Mouse (Mus musculus) C2C12 (cell line): ENCODE results near the gene Inafm1. TPM values are rescaled to one million over a fixed set of nuclear protein-coding genes. Genes with fewer than 3 reads are reported as not detected.

Experiments
- H3K27me3 ChIP-seq: one replicate; pipeline ENCODE4 v1.6.1; 2011; ENCODE audit not compliant: control insufficient read depth, insufficient read depth, insufficient read length
- H3K36me3 ChIP-seq: one replicate; pipeline ENCODE4 v1.6.1; 2011; ENCODE audit not compliant: control insufficient read depth, insufficient read depth
- H3K4me3 ChIP-seq: one replicate; pipeline ENCODE4 v1.5.1; 2011; ENCODE audit warnings: mild to moderate bottlenecking, control low read depth; ENCODE audit not compliant: poor library complexity, insufficient read depth, severe bottlenecking
- H3K79me2 ChIP-seq: one replicate; pipeline ENCODE4 v1.6.1; 2011; ENCODE audit not compliant: control insufficient read depth, insufficient read depth
- H3K79me3 ChIP-seq: one replicate; pipeline ENCODE4 v1.6.1; 2011; ENCODE audit warnings: low read depth, control low read depth
- H3ac ChIP-seq: one replicate; pipeline ENCODE3; 2011; ENCODE audit warnings: low read depth; ENCODE audit not compliant: control insufficient read depth, insufficient read length
- CEBPB ChIP-seq: IDR thresholded peaks from one replicate; pipeline ENCODE4 v1.6.1; 2011; ENCODE audit warnings: low read depth, mild to moderate bottlenecking, control low read depth, moderate library complexity
- CTCF ChIP-seq: IDR thresholded peaks from one replicate; pipeline ENCODE4 v1.5.1; 2011; ENCODE audit not compliant: control insufficient read depth, insufficient read depth, insufficient read length
- FOSL1 ChIP-seq: IDR thresholded peaks from one replicate; pipeline ENCODE4 v1.8.0; 2011; ENCODE audit warnings: mild to moderate bottlenecking, low read length; ENCODE audit not compliant: poor library complexity, insufficient read depth, severe bottlenecking
- MAX ChIP-seq: IDR thresholded peaks from one replicate; pipeline ENCODE4 v1.6.1; 2011; ENCODE audit warnings: mild to moderate bottlenecking, control low read depth
- MYOD1 ChIP-seq: IDR thresholded peaks from one replicate; pipeline ENCODE4 v1.6.1; 2011; ENCODE audit warnings: low read depth; ENCODE audit not compliant: control insufficient read depth, insufficient read length
- MYOG ChIP-seq: IDR thresholded peaks from one replicate; pipeline ENCODE4 v1.6.1; 2011; ENCODE audit not compliant: control insufficient read depth, insufficient read length; ENCODE audit errors: extremely low read depth
- USF1 ChIP-seq: IDR thresholded peaks from one replicate; pipeline ENCODE4 v1.6.1; 2011; ENCODE audit warnings: low read depth, mild to moderate bottlenecking, control low read depth, moderate library complexity
- polyA plus RNA-seq: library from polyadenylated mRNA; unstranded; fragments of >200 nt; fragmentation: generic; extraction: Trizol; gene quantifications from one replicate; pipeline ENCODE4 v1.2.1, GENCODE M21; 2012; ENCODE audit warnings: missing spikeins

The Inafm1 gene
- polyA plus RNA-seq, 1 experiment: 11.7 TPM

DNA sequence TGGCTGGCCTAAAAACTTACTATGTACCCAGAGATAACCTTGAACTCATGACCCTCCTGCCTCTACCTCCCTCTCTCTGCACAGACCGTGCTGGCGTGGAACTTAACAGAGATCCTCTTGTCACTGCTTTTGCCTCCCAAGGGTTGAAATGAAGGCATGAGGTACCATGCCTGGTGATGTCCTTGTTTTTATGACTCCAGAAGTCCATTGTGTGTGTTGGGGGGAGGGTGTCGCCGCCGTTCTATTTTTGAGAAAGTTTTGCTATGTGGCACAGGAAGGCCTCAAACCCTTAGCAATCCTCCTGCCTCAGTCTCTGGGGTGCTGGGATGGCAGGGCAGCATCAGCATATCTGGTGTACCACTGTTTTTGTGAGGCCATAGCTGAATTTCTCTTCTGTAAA is 25.5 kb upstream of the Inafm1 start:
- no peak overlapping the region for H3ac ChIP-seq
- H3K4me3 ChIP-seq: no peak overlapping the region
- H3K27me3 ChIP-seq: no peaks in the 10 kb centered on the region
- H3K36me3 ChIP-seq: no peaks in the 10 kb centered on the region
- no peaks in the 10 kb centered on the region for H3K79me3 ChIP-seq
- H3K79me2 ChIP-seq: no peaks in the 10 kb centered on the region
- TF ChIP-seq MYOD1 (no peak), MYOG (no peak), MAX (no peak), USF1 (no peak), CTCF (no peak), FOSL1 (no peak), CEBPB (no peak)

GRCm38 (mm10) chr7:16297616-16298015 is 24.2 kb upstream of the Inafm1 start:
- no peaks in the 10 kb centered on the region for H3K79me2 ChIP-seq
- H3K27me3 ChIP-seq: no peaks in the 10 kb centered on the region
- no peak overlapping the region for H3ac ChIP-seq
- H3K36me3 ChIP-seq: no peaks in the 10 kb centered on the region
- H3K4me3 ChIP-seq: no peak overlapping the region
- TF ChIP-seq CTCF (no peak), MYOG (no peak), MYOD1 (no peak), CEBPB (no peak), MAX (no peak), USF1 (no peak), FOSL1 (no peak)
- no peaks in the 10 kb centered on the region for H3K79me3 ChIP-seq

DNA sequence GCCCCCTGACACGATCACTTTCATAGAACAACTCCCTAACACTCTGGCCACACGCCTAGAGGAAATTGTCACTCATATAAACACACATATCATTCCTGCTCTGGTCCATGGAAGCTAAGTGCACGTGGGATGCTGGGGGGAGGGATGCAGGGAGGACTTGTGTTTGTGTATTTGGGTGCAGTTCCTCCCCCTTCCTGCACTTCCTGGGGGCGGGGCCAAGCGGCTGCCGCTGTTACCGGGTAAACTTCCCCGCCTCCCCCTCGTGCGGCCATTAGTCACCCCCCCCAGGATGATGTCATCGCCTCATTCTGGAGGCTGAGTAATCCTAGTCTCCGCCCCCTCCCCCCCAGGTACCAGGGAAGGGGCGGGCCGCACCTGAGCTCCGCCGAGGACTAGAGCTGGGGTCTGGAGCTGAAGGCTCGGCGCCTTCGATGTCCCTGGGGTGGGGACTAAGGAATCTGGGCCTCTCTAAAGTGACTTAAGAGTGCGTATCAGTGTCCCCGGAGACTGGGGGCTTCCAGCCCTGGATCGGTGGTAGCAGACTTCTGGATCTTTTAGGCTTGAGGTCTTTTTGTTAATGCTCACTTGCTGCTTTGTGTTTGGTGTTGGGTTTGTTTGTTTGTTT is 23.5 kb upstream of the Inafm1 start:
- Histone ChIP-seq H3K36me3 (no peaks in the 10 kb centered on the region), H3K27me3 (no peaks in the 10 kb centered on the region), H3K79me2 (no peaks in the 10 kb centered on the region), H3K4me3 (no peak overlapping the region), H3ac (no peak overlapping the region), H3K79me3 (no peaks in the 10 kb centered on the region)
- no peak for TF ChIP-seq CTCF
- TF ChIP-seq CEBPB: no peak
- peak; percentile 78 for TF ChIP-seq MAX

DNA sequence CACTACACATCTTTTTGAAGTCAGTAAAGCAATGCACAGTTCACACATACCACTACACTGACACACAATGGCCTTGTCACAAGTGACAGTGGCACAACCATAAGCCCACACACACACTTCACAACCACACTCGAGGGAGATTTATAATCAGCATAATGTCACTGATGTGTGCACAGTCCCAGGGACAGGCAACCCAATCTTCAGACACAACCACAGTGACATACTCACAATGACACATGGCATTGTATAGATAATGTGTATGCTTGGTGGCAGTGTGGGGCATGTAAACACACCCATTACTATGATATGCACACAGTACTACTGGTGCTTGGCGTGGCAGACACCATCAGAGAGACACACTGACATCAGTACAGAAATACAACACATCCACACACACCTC is 22.7 kb upstream of the Inafm1 start:
- Histone ChIP-seq H3K36me3 (no peaks in the 10 kb centered on the region), H3K79me3 (no peaks in the 10 kb centered on the region), H3ac (no peak overlapping the region), H3K79me2 (no peaks in the 10 kb centered on the region), H3K27me3 (no peaks in the 10 kb centered on the region), H3K4me3 (no peak overlapping the region)
- TF ChIP-seq MYOG (no peak), MYOD1 (no peak), CEBPB (no peak), USF1 (no peak), CTCF (no peak), FOSL1 (no peak), MAX (no peak)

DNA sequence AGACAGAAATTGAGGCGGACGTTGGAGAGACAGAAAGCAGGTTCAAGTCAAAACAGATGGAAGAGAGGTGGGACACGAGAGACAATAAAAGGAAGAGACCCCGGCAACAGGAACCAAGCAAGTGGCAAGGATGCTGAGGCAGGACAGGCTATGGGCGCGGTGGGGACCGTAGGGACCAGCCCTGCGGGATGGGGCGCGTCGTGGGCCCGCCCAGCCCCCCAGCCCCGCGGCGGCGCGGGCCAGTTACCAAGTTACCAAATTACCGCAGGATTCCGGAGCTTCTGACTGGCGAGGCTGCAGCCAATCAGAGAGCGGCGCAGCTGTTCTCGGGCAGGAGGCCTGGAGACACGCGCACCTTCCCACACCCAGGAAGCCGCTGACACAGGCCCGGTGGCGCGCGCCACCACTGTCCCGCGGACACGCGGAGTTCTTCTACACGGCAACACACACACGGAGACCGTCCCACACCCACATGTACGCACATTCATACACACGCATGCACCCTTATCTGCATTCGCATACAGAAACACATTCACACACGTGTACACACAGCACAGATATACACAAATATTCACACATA is 22.0 kb upstream of the Inafm1 start:
- H3ac ChIP-seq: peak overlapping the region; percentile 46
- H3K36me3 ChIP-seq: no peaks in the 10 kb centered on the region
- TF ChIP-seq MYOD1 (no peak), MAX (no peak), MYOG (no peak), CTCF (no peak), CEBPB (no peak), FOSL1 (no peak), USF1 (no peak)
- no peak overlapping the region for H3K4me3 ChIP-seq
- H3K79me2 ChIP-seq: no peaks in the 10 kb centered on the region
- H3K27me3 ChIP-seq: no peaks in the 10 kb centered on the region
- no peaks in the 10 kb centered on the region for H3K79me3 ChIP-seq

GRCm38 (mm10) chr7:16294837-16295236 is 21.4 kb upstream of the Inafm1 start:
- peak overlapping the region; percentile 48 for H3ac ChIP-seq
- H3K4me3 ChIP-seq: peak overlapping the region; percentile 6
- TF ChIP-seq CTCF (peak; percentile 87), MYOG (no peak), MYOD1 (no peak), USF1 (no peak), FOSL1 (no peak), MAX (no peak), CEBPB (peak; percentile 72)
- H3K79me2 ChIP-seq: no peaks in the 10 kb centered on the region
- no peaks in the 10 kb centered on the region for H3K27me3 ChIP-seq
- H3K36me3 ChIP-seq: no peaks in the 10 kb centered on the region
- no peaks in the 10 kb centered on the region for H3K79me3 ChIP-seq
